Mouse (Mus musculus): ENCODE measurements around the gene Olfr971. TPM values are rescaled to one million over a fixed set of nuclear protein-coding genes. Genes with fewer than 3 reads are reported as not detected.

Gene Olfr971
- not detected for polyA plus RNA-seq (2014; fragmentation: Illumina TruSeq; extraction: RNeasy Lipid Tissue Mini Kit (QIAGEN cat#74804); ENCODE audit: insufficient read depth, low read depth, low replicate concordance)

GRCm38 (mm10) chr9:39836576-39836975 lies at the start of gene Olfr971:
Olfr971 (plus strand) TSS chr9:39836876.

GRCm38 (mm10) chr9:39790558-39790957 lies 46.1 kb upstream of the Olfr971 start, which contains the start of gene Olfr969:
Olfr969 (plus strand) TSS chr9:39790945.

GRCm38 (mm10) chr9:39808560-39808959 lies 28.1 kb upstream of the Olfr971 start, which contains the start of gene Olfr970:
Olfr970 (plus strand) TSS chr9:39808860.

GRCm38 (mm10) chr9:39866122-39866521 lies 29.4 kb downstream of the Olfr971 start, which contains the start of gene Olfr972:
Olfr972 (plus strand) TSS chr9:39866422.

Other genes starting within 250 kb of the Olfr971 start
- 0.23 TPM for gene AW551984, start 232.5 kb upstream of the Olfr971 start, polyA plus RNA-seq (2014; fragmentation: Illumina TruSeq; extraction: RNeasy Lipid Tissue Mini Kit (QIAGEN cat#74804); ENCODE audit: insufficient read depth, low read depth, low replicate concordance)
- not detected for gene Olfr148, start 226.2 kb upstream of the Olfr971 start, polyA plus RNA-seq (2014; fragmentation: Illumina TruSeq; extraction: RNeasy Lipid Tissue Mini Kit (QIAGEN cat#74804); ENCODE audit: insufficient read depth, low read depth, low replicate concordance)
- not detected for gene Olfr960, start 215.5 kb upstream of the Olfr971 start, polyA plus RNA-seq (2014; fragmentation: Illumina TruSeq; extraction: RNeasy Lipid Tissue Mini Kit (QIAGEN cat#74804); ENCODE audit: insufficient read depth, low read depth, low replicate concordance)
- not detected for gene Olfr961, start 191.8 kb upstream of the Olfr971 start, polyA plus RNA-seq (2014; fragmentation: Illumina TruSeq; extraction: RNeasy Lipid Tissue Mini Kit (QIAGEN cat#74804); ENCODE audit: insufficient read depth, low read depth, low replicate concordance)
- gene Olfr963, start 169.7 kb upstream of the Olfr971 start, polyA plus RNA-seq (2014; fragmentation: Illumina TruSeq; extraction: RNeasy Lipid Tissue Mini Kit (QIAGEN cat#74804); ENCODE audit: insufficient read depth, low read depth, low replicate concordance), result not detected
- gene Olfr149, start 129.8 kb upstream of the Olfr971 start, polyA plus RNA-seq (2014; fragmentation: Illumina TruSeq; extraction: RNeasy Lipid Tissue Mini Kit (QIAGEN cat#74804); ENCODE audit: insufficient read depth, low read depth, low replicate concordance), result not detected
- not detected for gene Olfr965, start 125.5 kb upstream of the Olfr971 start, polyA plus RNA-seq (2014; fragmentation: Illumina TruSeq; extraction: RNeasy Lipid Tissue Mini Kit (QIAGEN cat#74804); ENCODE audit: insufficient read depth, low read depth, low replicate concordance)
- not detected for gene Olfr150, start 105.9 kb upstream of the Olfr971 start, polyA plus RNA-seq (2014; fragmentation: Illumina TruSeq; extraction: RNeasy Lipid Tissue Mini Kit (QIAGEN cat#74804); ENCODE audit: insufficient read depth, low read depth, low replicate concordance)
- not detected for gene Olfr967, start 90.6 kb upstream of the Olfr971 start, polyA plus RNA-seq (2014; fragmentation: Illumina TruSeq; extraction: RNeasy Lipid Tissue Mini Kit (QIAGEN cat#74804); ENCODE audit: insufficient read depth, low read depth, low replicate concordance)
- gene Olfr968, start 53.6 kb upstream of the Olfr971 start, polyA plus RNA-seq (2014; fragmentation: Illumina TruSeq; extraction: RNeasy Lipid Tissue Mini Kit (QIAGEN cat#74804); ENCODE audit: insufficient read depth, low read depth, low replicate concordance), result not detected
- gene Olfr969, start 45.9 kb upstream of the Olfr971 start, polyA plus RNA-seq (2014; fragmentation: Illumina TruSeq; extraction: RNeasy Lipid Tissue Mini Kit (QIAGEN cat#74804); ENCODE audit: insufficient read depth, low read depth, low replicate concordance), result not detected
- not detected for gene Olfr970, start 28.0 kb upstream of the Olfr971 start, polyA plus RNA-seq (2014; fragmentation: Illumina TruSeq; extraction: RNeasy Lipid Tissue Mini Kit (QIAGEN cat#74804); ENCODE audit: insufficient read depth, low read depth, low replicate concordance)
- not detected for gene Olfr972, start 29.5 kb downstream of the Olfr971 start, polyA plus RNA-seq (2014; fragmentation: Illumina TruSeq; extraction: RNeasy Lipid Tissue Mini Kit (QIAGEN cat#74804); ENCODE audit: insufficient read depth, low read depth, low replicate concordance)
- not detected for gene Olfr229, start 70.5 kb downstream of the Olfr971 start, polyA plus RNA-seq (2014; fragmentation: Illumina TruSeq; extraction: RNeasy Lipid Tissue Mini Kit (QIAGEN cat#74804); ENCODE audit: insufficient read depth, low read depth, low replicate concordance)
- not detected for gene Olfr974, start 100.6 kb downstream of the Olfr971 start, polyA plus RNA-seq (2014; fragmentation: Illumina TruSeq; extraction: RNeasy Lipid Tissue Mini Kit (QIAGEN cat#74804); ENCODE audit: insufficient read depth, low read depth, low replicate concordance)
- not detected for gene Olfr975, start 115.2 kb downstream of the Olfr971 start, polyA plus RNA-seq (2014; fragmentation: Illumina TruSeq; extraction: RNeasy Lipid Tissue Mini Kit (QIAGEN cat#74804); ENCODE audit: insufficient read depth, low read depth, low replicate concordance)
- not detected for gene Olfr976, start 124.3 kb downstream of the Olfr971 start, polyA plus RNA-seq (2014; fragmentation: Illumina TruSeq; extraction: RNeasy Lipid Tissue Mini Kit (QIAGEN cat#74804); ENCODE audit: insufficient read depth, low read depth, low replicate concordance)
- gene Olfr978, start 155.2 kb downstream of the Olfr971 start, polyA plus RNA-seq (2014; fragmentation: Illumina TruSeq; extraction: RNeasy Lipid Tissue Mini Kit (QIAGEN cat#74804); ENCODE audit: insufficient read depth, low read depth, low replicate concordance), result not detected
- gene Olfr979, start 166.6 kb downstream of the Olfr971 start, polyA plus RNA-seq (2014; fragmentation: Illumina TruSeq; extraction: RNeasy Lipid Tissue Mini Kit (QIAGEN cat#74804); ENCODE audit: insufficient read depth, low read depth, low replicate concordance), result not detected
- not detected for gene Olfr980, start 172.7 kb downstream of the Olfr971 start, polyA plus RNA-seq (2014; fragmentation: Illumina TruSeq; extraction: RNeasy Lipid Tissue Mini Kit (QIAGEN cat#74804); ENCODE audit: insufficient read depth, low read depth, low replicate concordance)
- not detected for gene Olfr981, start 184.6 kb downstream of the Olfr971 start, polyA plus RNA-seq (2014; fragmentation: Illumina TruSeq; extraction: RNeasy Lipid Tissue Mini Kit (QIAGEN cat#74804); ENCODE audit: insufficient read depth, low read depth, low replicate concordance)
- not detected for gene Olfr982, start 237.0 kb downstream of the Olfr971 start, polyA plus RNA-seq (2014; fragmentation: Illumina TruSeq; extraction: RNeasy Lipid Tissue Mini Kit (QIAGEN cat#74804); ENCODE audit: insufficient read depth, low read depth, low replicate concordance)